Mouse (Mus musculus) cerebellum, postnatal 4 days (tissue): Measurements from ENCODE around the gene Vmn1r135.
"Not testable (repeated sequence)": the region's sequence is repeated elsewhere in the genome, so short reads cannot be mapped to it uniquely, and the experiment has no call there.

Experiments used
- DNase-seq, 2 experiments: peaks; one replicate each; pipeline ENCODE4 v3.0.0; 2022; ENCODE audit warnings: low spot score in 2 of 2, mixed read lengths in 1 of 2

Vmn1r135 gene

GRCm38 (mm10) chr7:21832051-21832450, at the start of gene Vmn1r135:
Vmn1r135 (plus strand) TSS chr7:21832351.
- DNase-seq = not testable (repeated sequence)

DNA sequence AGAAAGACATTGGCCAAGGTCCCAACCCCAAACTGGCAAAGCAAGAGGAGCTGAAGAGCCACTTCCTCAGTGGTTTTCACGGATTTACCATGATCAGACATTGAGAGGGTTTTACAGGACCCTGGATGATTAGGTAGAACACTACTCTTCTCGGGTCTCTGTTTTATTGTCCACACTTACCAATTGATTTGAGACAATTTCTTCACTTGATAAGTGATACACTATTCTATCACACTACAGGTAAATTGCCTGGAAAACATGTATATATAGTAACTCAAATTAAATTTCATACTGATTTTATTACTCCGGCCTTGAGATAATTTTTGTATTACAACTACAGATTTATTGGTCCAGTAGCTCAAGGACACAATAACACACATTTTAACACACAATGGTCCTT, 35.5 kb upstream of the Vmn1r135 start, which contains the start of gene Gm4177:
Gene Gm4177, minus strand, starts transcription at position 101 of the 400 bp plus-strand sequence.
- DNase-seq = not testable (repeated sequence)

- DNase-seq = not testable (repeated sequence)
Measured at GRCm38 (mm10) chr7:21844167-21844566, 12.0 kb downstream of the Vmn1r135 start, which contains the start of gene Gm5725. Gm5725 (minus strand) TSS chr7:21844267.
